Mouse (Mus musculus) spleen, postnatal 4 days (tissue): ENCODE results near the gene S100a9.
A peak's percentile ranks its signal among the peaks of the same experiment; 100 is the strongest.

ENCODE experiments used
- DNase-seq, 2 experiments: peaks; one replicate each; pipeline ENCODE4 v3.0.0; 2022; ENCODE audit warnings: low spot score in 2 of 2

Gene S100a9

GRCm38 (mm10) chr3:90695613-90696012 lies at the start of gene S100a9:
Gene S100a9, minus strand, starts transcription at chr3:90695721.
- no peak for DNase-seq

GRCm38 (mm10) chr3:90726606-90727005 lies 31.1 kb upstream of the S100a9 start, which contains the start of gene Pglyrp4:
Gene Pglyrp4, plus strand, starts transcription at chr3:90726906.
- no peak for DNase-seq

GRCm38 (mm10) chr3:90709591-90710460 lies 14.3 kb upstream of the S100a9 start:
- DNase-seq, result peak; percentile 80 to 94

- no peak for DNase-seq
Observed at GRCm38 (mm10) chr3:90708523-90709202, 13.1 kb upstream of the S100a9 start.

GRCm38 (mm10) chr3:90702244-90702643 lies 6.7 kb upstream of the S100a9 start:
- no peak for DNase-seq

GRCm38 (mm10) chr3:90693496-90693895 lies 2.0 kb downstream of the S100a9 start:
- peak in 1 of 2 experiments; percentile 42 for DNase-seq

GRCm38 (mm10) chr3:90686835-90687234 lies 8.7 kb downstream of the S100a9 start:
- no peak for DNase-seq

- no peak for DNase-seq
Observed at GRCm38 (mm10) chr3:90683929-90684328, 11.6 kb downstream of the S100a9 start.

GRCm38 (mm10) chr3:90678656-90679055 lies 16.9 kb downstream of the S100a9 start:
- no peak for DNase-seq

- DNase-seq, result peak; percentile 71 to 82
Observed at GRCm38 (mm10) chr3:90668846-90669245, 26.7 kb downstream of the S100a9 start, which contains the start of gene S100a8. Gene S100a8, plus strand, starts transcription at chr3:90668978.

- no peak for DNase-seq
Observed at GRCm38 (mm10) chr3:90664219-90664618, 31.3 kb downstream of the S100a9 start.

GRCm38 (mm10) chr3:90659364-90660044 lies 36.0 kb downstream of the S100a9 start:
- DNase-seq, result peak in 1 of 2 experiments; percentile 25

- DNase-seq, result peak; percentile 24 to 67
Observed at GRCm38 (mm10) chr3:90657405-90657804, 38.1 kb downstream of the S100a9 start.

GRCm38 (mm10) chr3:90653717-90654116 lies 41.8 kb downstream of the S100a9 start, which contains the start of gene S100a7a:
Gene S100a7a, plus strand, starts transcription at chr3:90654017.
- DNase-seq, result no peak

- peak; percentile 34 to 79 for DNase-seq
Observed at GRCm38 (mm10) chr3:90652878-90653508, 42.5 kb downstream of the S100a9 start.

- no peak for DNase-seq
Observed at GRCm38 (mm10) chr3:90649832-90650231, 45.7 kb downstream of the S100a9 start.

- no peak for DNase-seq
Observed at GRCm38 (mm10) chr3:90648981-90649380, 46.5 kb downstream of the S100a9 start.

GRCm38 (mm10) chr3:90647291-90647690 lies 48.2 kb downstream of the S100a9 start:
- no peak for DNase-seq

GRCm38 (mm10) chr3:90644220-90644619 lies 51.3 kb downstream of the S100a9 start:
- DNase-seq, result peak; percentile 46 to 82
